In genomic region chr2:172824906-172825784, GRCm38 (mm10) we compare ENCODE assay signal across 8 mouse cellular contexts.
DNase-seq lines count a peak whose midpoint lies in the region; TF ChIP-seq lines count a peak whose summit lies in the region.

No protein-coding gene starts in this region.

- peak; percentile 45 for DNase-seq in layer of hippocampus, adult 11-12 months (ENCODE audit: low spot score)
- DNase-seq in layer of hippocampus, adult 9-10 months (ENCODE audit: low spot score): no peak
- peak; percentile 66 to 76 for DNase-seq in heart, postnatal 14 days
- DNase-seq in kidney, postnatal 4 days: peak; percentile 85 to 89
- DNase-seq in lung, postnatal 10 days: peak; percentile 82
- peak; percentile 68 to 82 for DNase-seq in right cerebral cortex, postnatal 10 days (ENCODE audit: low spot score in 2 of 2)
- DNase-seq in adipocyte (ENCODE audit: low spot score): no peak

- no peak overlapping the region for H3K27ac ChIP-seq in embryonic fibroblast, embryonic 13.5 days (ENCODE audit: insufficient read depth, low read length)

- H3K4me3 ChIP-seq in embryonic fibroblast, embryonic 13.5 days (ENCODE audit: insufficient read depth, low read length): no peak overlapping the region

- peak; percentile 56 for TF ChIP-seq CTCF in embryonic fibroblast, embryonic 13.5 days (IDR thresholded peaks at IDR 0.05; ENCODE audit: borderline replicate concordance, insufficient read depth, low read length)

- H3K4me1 ChIP-seq in embryonic fibroblast, embryonic 13.5 days (ENCODE audit: control insufficient read depth, insufficient read depth, low read length): no peaks in the 10 kb centered on the region

- TF ChIP-seq POLR2A in embryonic fibroblast, embryonic 13.5 days (IDR thresholded peaks at IDR 0.05; ENCODE audit: low read depth, low read length): no peak

- intact Hi-C loops in heart, postnatal 14 days (cut with DNase I): loop anchor here (1.0 to 5.0 kb wide), 2 partner anchors 275 to 348 kb away; no protein-coding TSS in a partner anchor

Comparison
In these comparisons a context has a peak if more than half of its experiments do, and no peak if none do; other contexts are left out.
1. DNase-seq: peak in layer of hippocampus, adult 11-12 months (single experiment), heart, postnatal 14 days (2 of 2), kidney, postnatal 4 days (2 of 2), lung, postnatal 10 days (single experiment) and right cerebral cortex, postnatal 10 days (2 of 2); none in layer of hippocampus, adult 9-10 months (single experiment) and adipocyte (single experiment).